Mouse (Mus musculus): ENCODE results near the gene Ptpra.

The Ptpra gene

DNA sequence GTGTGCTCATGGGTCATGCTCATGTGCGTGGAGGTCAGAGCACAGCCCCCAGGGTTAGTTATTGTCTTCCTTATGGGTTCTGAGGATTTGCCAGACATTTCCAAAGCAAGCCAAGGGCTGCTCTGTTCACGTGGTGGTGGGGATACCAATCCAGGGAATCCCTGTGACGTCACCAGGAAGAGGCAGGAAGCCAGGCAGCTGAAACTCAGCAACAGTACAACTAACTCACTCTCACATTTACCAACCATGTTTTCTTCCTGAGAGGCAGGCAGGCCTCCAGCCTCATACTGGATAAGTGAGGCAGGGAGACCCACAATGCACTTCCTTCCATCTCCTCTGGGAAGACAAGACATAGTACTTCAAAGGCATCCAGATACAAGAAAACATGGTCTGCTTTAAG is 148.3 kb downstream of the Ptpra start:
- DNase-seq (ENCODE audit: low spot score), result no peak

DNA sequence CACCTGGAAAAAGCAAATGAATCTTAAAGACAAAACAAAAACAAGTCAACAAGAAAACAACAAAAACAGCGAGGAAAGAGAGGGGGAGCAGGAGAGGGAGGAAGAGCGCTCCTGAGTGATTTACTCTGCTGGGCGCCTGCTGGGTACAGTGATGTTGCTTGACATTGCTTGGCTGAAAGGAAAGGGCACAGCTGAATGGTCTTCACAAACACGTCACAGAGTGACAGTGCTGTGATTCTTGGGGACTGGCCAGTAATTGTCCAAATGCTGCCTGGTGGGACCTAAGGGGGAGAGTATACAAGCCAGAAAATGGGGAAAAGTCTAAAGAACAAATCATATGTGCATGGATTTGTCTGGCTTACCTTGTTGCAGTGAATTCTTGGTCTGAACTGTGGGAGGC is 152.1 kb downstream of the Ptpra start:
- DNase-seq (ENCODE audit: low spot score), result no peak

Measured in yolk sac, embryonic 10.5 days (tissue).